Mouse (Mus musculus): Measurements from ENCODE around the gene Fgfr2. TPM values are rescaled to one million over a fixed set of nuclear protein-coding genes. Genes with fewer than 3 reads are reported as not detected.
A peak's percentile ranks its signal among the peaks of the same experiment; 100 is the strongest.

The Fgfr2 gene
- polyA plus RNA-seq, 1 experiment, result 0.17 TPM

GRCm38 (mm10) chr7:131575246-131575645 is 1547.9 kb downstream of the Fgfr2 start:
- Histone ChIP-seq H3K27me3 (ENCODE audit: control insufficient read depth, insufficient read depth, insufficient read length) (no peaks in the 10 kb centered on the region), H3K4me2 (ENCODE audit: low read depth) (no peak overlapping the region), H3K4me3 (no peak overlapping the region), H3K79me2 (ENCODE audit: control insufficient read depth, insufficient read depth) (no peaks in the 10 kb centered on the region), H3K36me3 (ENCODE audit: control insufficient read depth, insufficient read depth) (peaks cover 33% of the 10 kb centered on the region), H3ac (ENCODE audit: control insufficient read depth, insufficient read length) (no peak overlapping the region)
- no peak for TF ChIP-seq USF1 (IDR thresholded peaks at IDR 0.05; ENCODE audit: low read depth)
- no peak for TF ChIP-seq E2F4 (IDR thresholded peaks at IDR 0.05; ENCODE audit: insufficient read depth)
- no peak for TF ChIP-seq REST (IDR thresholded peaks at IDR 0.05; ENCODE audit: insufficient read depth, insufficient read length)
- TF ChIP-seq POLR2A (IDR thresholded peaks at IDR 0.05; ENCODE audit: insufficient read length, low read depth), result no peak
- no peak for TF ChIP-seq MYOD1 (IDR thresholded peaks at IDR 0.05; ENCODE audit: control insufficient read depth in 1 of 3, insufficient read length in 2 of 3, low read depth in 2 of 3)
- TF ChIP-seq MYOG (IDR thresholded peaks at IDR 0.05; ENCODE audit: control insufficient read depth in 1 of 3, insufficient read depth in 1 of 3, insufficient read length in 2 of 3, low read depth in 2 of 3), result no peak
- no peak for TF ChIP-seq TCF12 (IDR thresholded peaks at IDR 0.05; ENCODE audit: insufficient read depth, poor library complexity, severe bottlenecking)
- TF ChIP-seq CEBPB (IDR thresholded peaks at IDR 0.05; ENCODE audit: insufficient read depth, poor library complexity, severe bottlenecking), result no peak
- no peak for TF ChIP-seq TCF3 (IDR thresholded peaks at IDR 0.05; ENCODE audit: insufficient read length, low read depth)
- no peak for TF ChIP-seq POLR2AphosphoS2 (IDR thresholded peaks at IDR 0.05; ENCODE audit: insufficient read length, low read depth)
- TF ChIP-seq MAX (IDR thresholded peaks at IDR 0.05; ENCODE audit: low read depth), result no peak
- TF ChIP-seq SRF (IDR thresholded peaks at IDR 0.05; ENCODE audit: control insufficient read depth, insufficient read length, low read depth), result no peak

- TF ChIP-seq MYOG (IDR thresholded peaks at IDR 0.05; ENCODE audit: control insufficient read depth in 1 of 3, insufficient read depth in 1 of 3, insufficient read length in 2 of 3, low read depth in 2 of 3), result no peak
- TF ChIP-seq TCF3 (IDR thresholded peaks at IDR 0.05; ENCODE audit: insufficient read length, low read depth), result no peak
- no peak for TF ChIP-seq E2F4 (IDR thresholded peaks at IDR 0.05; ENCODE audit: insufficient read depth)
- TF ChIP-seq TCF12 (IDR thresholded peaks at IDR 0.05; ENCODE audit: insufficient read depth, poor library complexity, severe bottlenecking), result no peak
- no peak for TF ChIP-seq SRF (IDR thresholded peaks at IDR 0.05; ENCODE audit: control insufficient read depth, insufficient read length, low read depth)
- TF ChIP-seq REST (IDR thresholded peaks at IDR 0.05; ENCODE audit: insufficient read depth, insufficient read length), result no peak
- TF ChIP-seq USF1 (IDR thresholded peaks at IDR 0.05; ENCODE audit: low read depth), result no peak
- no peak for TF ChIP-seq MAX (IDR thresholded peaks at IDR 0.05; ENCODE audit: low read depth)
- TF ChIP-seq MYOD1 (IDR thresholded peaks at IDR 0.05; ENCODE audit: control insufficient read depth in 1 of 3, insufficient read length in 2 of 3, low read depth in 2 of 3), result no peak
- no peak for TF ChIP-seq POLR2A (IDR thresholded peaks at IDR 0.05; ENCODE audit: insufficient read length, low read depth)
- H3K36me3 ChIP-seq (ENCODE audit: control insufficient read depth, insufficient read depth), result peaks cover 36% of the 10 kb centered on the region
- H3K27me3 ChIP-seq (ENCODE audit: control insufficient read depth, insufficient read depth, insufficient read length), result peaks cover 8% of the 10 kb centered on the region
- peak overlapping the region; percentile 93 for H3ac ChIP-seq (ENCODE audit: control insufficient read depth, insufficient read length)
- peak overlapping the region; percentile 58 for H3K4me3 ChIP-seq
- H3K79me2 ChIP-seq (ENCODE audit: control insufficient read depth, insufficient read depth), result peaks cover 51% of the 10 kb centered on the region
- H3K4me2 ChIP-seq (ENCODE audit: low read depth), result peak overlapping the region; percentile 68
Observed at GRCm38 (mm10) chr7:131560697-131561042, 1562.5 kb downstream of the Fgfr2 start.

- H3K36me3 ChIP-seq (ENCODE audit: control insufficient read depth, insufficient read depth), result peaks cover 31% of the 10 kb centered on the region
- TF ChIP-seq MYOD1 (IDR thresholded peaks at IDR 0.05; ENCODE audit: control insufficient read depth in 1 of 3, insufficient read length in 2 of 3, low read depth in 2 of 3) (no peak), TCF12 (IDR thresholded peaks at IDR 0.05; ENCODE audit: insufficient read depth, poor library complexity, severe bottlenecking) (no peak), E2F4 (IDR thresholded peaks at IDR 0.05; ENCODE audit: insufficient read depth) (peak; percentile 14), REST (IDR thresholded peaks at IDR 0.05; ENCODE audit: insufficient read depth, insufficient read length) (no peak), MYOG (IDR thresholded peaks at IDR 0.05; ENCODE audit: control insufficient read depth in 1 of 3, insufficient read depth in 1 of 3, insufficient read length in 2 of 3, low read depth in 2 of 3) (no peak), USF1 (IDR thresholded peaks at IDR 0.05; ENCODE audit: low read depth) (no peak), POLR2A (IDR thresholded peaks at IDR 0.05; ENCODE audit: insufficient read length, low read depth) (peak; percentile 91), POLR2AphosphoS2 (IDR thresholded peaks at IDR 0.05; ENCODE audit: insufficient read length, low read depth) (peak; percentile 88), CEBPB (IDR thresholded peaks at IDR 0.05; ENCODE audit: insufficient read depth, poor library complexity, severe bottlenecking) (no peak), SRF (IDR thresholded peaks at IDR 0.05; ENCODE audit: control insufficient read depth, insufficient read length, low read depth) (no peak)
- H3K4me3 ChIP-seq, result peak within 1 kb of the TSS; percentile 58
- peak within 1 kb of the TSS; percentile 93 for H3ac ChIP-seq (ENCODE audit: control insufficient read depth, insufficient read length)
- peak within 1 kb of the TSS; percentile 68 for H3K4me2 ChIP-seq (ENCODE audit: low read depth)
- peaks cover 48% of the 10 kb centered on the region for H3K79me2 ChIP-seq (ENCODE audit: control insufficient read depth, insufficient read depth)
- H3K27me3 ChIP-seq (ENCODE audit: control insufficient read depth, insufficient read depth, insufficient read length), result peaks cover 13% of the 10 kb centered on the region
Observed at GRCm38 (mm10) chr7:131559986-131560696, 1563.0 kb downstream of the Fgfr2 start, which contains the start of gene Bub3. Gene Bub3, plus strand, starts transcription at chr7:131560222.

GRCm38 (mm10) chr7:131557751-131558150 is 1565.4 kb downstream of the Fgfr2 start:
- H3K36me3 ChIP-seq (ENCODE audit: control insufficient read depth, insufficient read depth), result peaks cover 9% of the 10 kb centered on the region
- H3ac ChIP-seq (ENCODE audit: control insufficient read depth, insufficient read length), result no peak overlapping the region
- H3K4me2 ChIP-seq (ENCODE audit: low read depth), result no peak overlapping the region
- H3K27me3 ChIP-seq (ENCODE audit: control insufficient read depth, insufficient read depth, insufficient read length), result peaks cover 31% of the 10 kb centered on the region
- peaks cover 24% of the 10 kb centered on the region for H3K79me2 ChIP-seq (ENCODE audit: control insufficient read depth, insufficient read depth)
- H3K4me3 ChIP-seq, result no peak overlapping the region
- TF ChIP-seq CEBPB (IDR thresholded peaks at IDR 0.05; ENCODE audit: insufficient read depth, poor library complexity, severe bottlenecking) (no peak), SRF (IDR thresholded peaks at IDR 0.05; ENCODE audit: control insufficient read depth, insufficient read length, low read depth) (no peak), TCF12 (IDR thresholded peaks at IDR 0.05; ENCODE audit: insufficient read depth, poor library complexity, severe bottlenecking) (no peak), USF1 (IDR thresholded peaks at IDR 0.05; ENCODE audit: low read depth) (no peak), POLR2AphosphoS2 (IDR thresholded peaks at IDR 0.05; ENCODE audit: insufficient read length, low read depth) (no peak), MYOD1 (IDR thresholded peaks at IDR 0.05; ENCODE audit: control insufficient read depth in 1 of 3, insufficient read length in 2 of 3, low read depth in 2 of 3) (no peak), MAX (IDR thresholded peaks at IDR 0.05; ENCODE audit: low read depth) (no peak), E2F4 (IDR thresholded peaks at IDR 0.05; ENCODE audit: insufficient read depth) (no peak), POLR2A (IDR thresholded peaks at IDR 0.05; ENCODE audit: insufficient read length, low read depth) (no peak)
